Mouse (Mus musculus): ENCODE results near the gene Nr2c2.

Gene Nr2c2

DNA sequence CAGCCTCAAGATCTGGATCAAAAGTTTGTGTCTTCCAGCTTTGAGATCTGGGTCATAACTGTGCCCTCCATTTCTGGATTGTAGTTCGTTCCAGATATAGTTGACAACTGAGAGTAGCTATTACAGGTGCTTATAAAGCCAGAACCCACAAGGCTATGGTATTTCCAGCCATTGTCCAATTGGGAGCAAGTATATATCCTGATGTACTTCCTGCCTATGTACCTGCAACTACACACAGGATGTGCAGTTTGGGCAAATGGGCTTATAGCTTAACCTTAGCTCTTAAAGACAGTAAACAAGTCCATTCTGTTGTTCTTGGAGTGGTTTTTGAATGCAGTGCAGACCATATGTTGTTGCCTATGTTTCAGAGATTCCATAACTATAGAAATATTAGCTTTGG lies 40.3 kb downstream of the Nr2c2 start:
- no peak for DNase-seq

DNA sequence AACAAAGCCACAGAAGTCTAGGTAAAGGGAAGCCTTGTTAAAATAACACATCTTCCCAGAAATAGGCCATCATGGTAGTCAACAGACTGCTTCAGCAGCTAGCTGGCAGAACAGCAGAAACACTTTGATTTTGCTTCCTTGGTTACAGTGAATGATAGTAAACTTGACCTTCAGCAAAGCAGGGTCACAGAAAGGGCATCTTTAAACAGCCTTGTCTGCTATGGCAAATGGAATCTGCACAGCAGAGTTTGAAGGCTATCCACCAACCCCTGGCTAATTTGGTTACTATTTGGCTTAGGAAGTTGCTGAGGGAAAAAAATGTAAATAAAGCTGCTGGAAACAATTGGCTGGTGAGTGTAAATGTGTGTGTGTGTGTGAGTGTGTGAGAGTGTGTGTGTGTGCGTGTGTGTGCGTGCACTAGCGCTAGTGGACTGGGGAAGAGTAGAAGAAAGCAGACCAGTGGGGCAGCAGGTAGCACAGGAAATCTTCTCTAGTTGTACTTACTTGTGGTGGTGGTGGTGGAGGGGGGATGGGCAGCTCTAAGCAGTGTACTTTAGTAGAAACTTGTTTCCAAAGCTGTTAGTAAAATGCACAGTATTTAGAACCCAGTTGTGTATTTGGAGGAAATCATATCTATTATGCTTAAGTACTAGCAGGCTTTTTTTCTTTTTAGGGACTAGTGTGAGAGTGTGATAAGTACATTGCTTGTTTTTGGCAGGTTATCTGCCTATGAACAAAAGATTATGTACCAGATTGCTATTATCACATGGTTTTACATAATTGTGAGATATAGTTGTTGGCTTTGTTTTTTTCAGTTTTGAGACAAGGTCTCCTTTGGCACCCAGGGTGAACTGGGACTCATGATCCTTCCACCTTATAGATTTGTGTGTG lies 41.1 kb downstream of the Nr2c2 start:
- peak in 1 of 2 experiments; percentile 2 for DNase-seq

GRCm38 (mm10) chr6:92133617-92134016 lies 42.4 kb downstream of the Nr2c2 start:
- no peak for DNase-seq

DNA sequence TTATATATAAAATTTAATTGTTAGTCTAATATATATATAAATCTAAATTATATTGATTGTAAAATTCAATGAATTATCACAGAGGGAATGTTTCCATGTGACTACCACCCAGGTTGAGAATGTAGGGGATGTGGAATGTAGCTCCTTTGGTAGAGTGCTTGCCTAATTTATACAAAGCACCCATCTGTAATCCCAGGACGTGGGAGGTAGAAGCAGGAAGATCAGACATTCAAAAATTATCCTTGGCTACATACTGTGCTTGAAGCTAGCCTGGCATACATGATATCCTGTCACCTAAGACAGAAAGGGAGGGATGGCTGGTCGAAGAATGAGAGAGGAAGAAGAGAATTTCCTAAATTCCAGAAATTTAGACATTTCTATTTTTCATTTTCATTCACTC lies 45.2 kb downstream of the Nr2c2 start:
- DNase-seq, result no peak

DNA sequence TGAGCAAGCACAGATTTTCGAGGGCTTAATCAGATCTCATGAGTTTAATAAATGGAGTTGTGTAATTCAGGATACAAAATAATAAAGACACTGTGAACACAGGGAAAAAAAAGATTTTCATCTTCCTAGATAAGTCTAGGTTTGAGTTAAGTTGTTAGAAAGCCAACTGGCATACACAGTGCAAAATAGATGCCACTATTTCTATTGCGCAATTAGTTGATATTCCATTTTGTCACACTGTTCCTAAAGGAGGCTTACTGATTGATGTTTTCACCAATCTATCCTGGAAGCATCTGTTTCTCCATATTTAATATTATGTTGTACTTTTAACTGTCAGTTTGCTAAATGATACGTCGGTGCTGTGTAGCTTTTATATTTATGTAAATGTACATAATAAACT lies 54.7 kb downstream of the Nr2c2 start:
- no peak for DNase-seq

DNA sequence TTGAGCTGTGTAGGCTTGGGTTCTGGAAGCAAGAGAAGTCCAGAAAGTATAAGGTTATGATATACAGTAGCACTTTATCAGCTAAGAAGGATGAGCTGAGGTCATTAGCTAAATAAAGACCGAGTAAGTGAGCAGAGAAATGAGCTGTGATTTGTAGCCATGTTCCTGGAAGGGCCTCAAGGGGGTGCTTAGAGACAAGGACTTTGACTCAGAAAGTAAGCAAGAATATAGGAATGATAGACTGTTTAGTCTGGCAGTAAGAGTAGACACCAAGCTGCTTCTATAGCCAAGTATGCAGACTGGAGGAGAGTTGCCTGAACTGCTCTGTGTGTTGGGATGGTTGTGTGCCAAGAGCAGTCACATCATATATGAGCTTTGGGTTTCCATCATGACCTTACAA lies 62.6 kb downstream of the Nr2c2 start:
- DNase-seq, result no peak

GRCm38 (mm10) chr6:92158801-92159200 lies 67.6 kb downstream of the Nr2c2 start:
- DNase-seq, result no peak

DNA sequence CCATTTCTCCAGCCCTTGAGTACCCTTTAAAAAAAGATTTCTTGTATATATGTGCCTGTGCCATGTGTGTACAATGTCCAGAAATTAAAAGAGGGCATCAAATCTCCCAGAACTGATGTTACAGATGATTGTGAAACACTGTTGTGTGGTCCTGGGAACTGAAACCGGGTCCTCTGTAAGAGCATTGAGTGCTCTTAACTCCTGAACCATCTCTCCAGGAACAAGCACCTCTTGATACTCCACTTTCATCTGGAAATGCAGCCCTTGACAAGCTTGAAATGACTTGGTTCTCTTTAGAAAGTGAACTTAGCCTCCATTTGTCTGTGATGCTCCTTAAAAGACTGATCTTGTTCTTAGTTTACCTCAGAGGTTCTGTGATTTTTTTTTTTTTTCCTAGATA lies 71.5 kb downstream of the Nr2c2 start:
- DNase-seq, result peak in 1 of 2 experiments; percentile 33

DNA sequence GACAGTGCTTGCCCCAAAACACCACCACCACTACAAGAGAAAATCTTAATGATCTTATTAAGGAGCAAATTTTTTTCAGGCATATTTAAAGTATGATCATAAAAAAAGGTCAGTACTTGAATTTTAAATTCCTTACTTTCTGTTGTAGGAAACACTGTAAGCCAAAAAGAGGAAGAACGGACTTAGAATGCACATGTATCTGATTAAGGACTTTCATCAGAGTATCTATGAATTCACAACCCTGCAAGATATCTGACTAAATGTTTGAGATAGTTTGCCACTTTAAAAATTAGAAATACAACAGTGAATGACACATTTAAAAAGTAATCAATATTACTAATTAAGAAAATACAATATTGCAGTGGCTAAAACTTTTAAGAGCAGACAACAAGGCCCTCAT lies 85.3 kb downstream of the Nr2c2 start:
- no peak for DNase-seq

- peak; percentile 62 to 66 for DNase-seq
Measured at GRCm38 (mm10) chr6:92183621-92184131, 92.5 kb downstream of the Nr2c2 start, which contains the start of gene Mrps25. Gene Mrps25 (minus strand): TSS chr6:92184033.

- no peak for DNase-seq
Measured at GRCm38 (mm10) chr6:92184178-92184577, 93.0 kb downstream of the Nr2c2 start.

GRCm38 (mm10) chr6:92199414-92199813 lies 108.2 kb downstream of the Nr2c2 start:
- peak in 1 of 2 experiments; percentile 4 for DNase-seq

- no peak for DNase-seq
Measured at GRCm38 (mm10) chr6:92214055-92214772, 123.0 kb downstream of the Nr2c2 start.

DNA sequence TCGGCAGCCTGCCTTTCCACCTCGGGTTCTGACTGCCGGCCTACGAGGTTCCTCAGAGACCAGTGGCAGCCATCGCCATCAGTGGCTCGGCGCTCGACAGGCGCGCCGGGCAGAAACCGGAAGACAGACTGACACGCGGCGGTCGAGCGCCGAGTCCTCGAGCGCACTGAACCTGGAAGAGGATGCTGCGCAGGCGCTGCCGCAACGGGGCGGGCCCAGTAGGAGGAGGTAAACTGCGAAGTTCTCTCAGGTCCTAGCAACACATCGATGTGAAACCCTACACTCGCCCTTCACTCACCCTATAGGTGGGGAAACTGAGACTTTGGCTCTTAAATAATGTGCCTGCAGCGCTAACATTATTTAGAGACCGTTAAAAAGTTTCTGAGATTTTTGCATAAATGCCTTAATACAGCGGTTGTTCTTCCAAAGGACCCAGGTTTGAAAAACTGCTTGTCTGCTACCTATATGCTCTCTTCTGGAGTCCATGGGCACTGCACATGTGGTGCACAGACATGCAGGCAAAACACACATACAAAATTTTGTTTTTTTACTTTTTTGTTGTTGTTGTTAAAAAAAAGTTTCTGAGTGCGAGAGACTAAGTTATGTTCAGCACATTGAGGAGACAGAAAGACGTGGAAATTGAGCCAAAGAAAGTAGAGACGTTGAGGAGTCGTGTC lies 123.7 kb downstream of the Nr2c2 start, which contains the start of gene Rbsn:
Gene Rbsn, minus strand, starts transcription at position 153 of the 677 bp plus-strand sequence.
- peak; percentile 92 to 94 for DNase-seq

DNA sequence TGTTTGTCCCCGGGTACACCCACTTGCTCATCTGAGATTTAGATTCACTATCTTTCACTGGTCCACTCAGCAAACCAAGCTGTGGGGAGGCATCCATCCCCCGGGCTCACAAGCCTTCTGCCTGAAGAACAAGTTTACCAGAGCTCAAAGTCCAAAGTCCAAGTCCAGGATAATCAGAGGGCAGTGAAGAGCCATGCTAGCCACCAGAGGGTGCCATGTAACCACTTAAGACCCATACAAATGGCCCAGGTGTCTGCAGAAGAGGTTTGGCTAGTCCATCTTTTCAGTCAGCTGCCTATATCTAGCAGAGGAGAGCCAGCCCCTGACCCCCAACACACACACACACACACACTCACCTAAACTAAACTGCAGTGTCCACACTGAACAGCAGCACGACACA lies 128.3 kb downstream of the Nr2c2 start:
- DNase-seq, result peak in 1 of 2 experiments; percentile 5

GRCm38 (mm10) chr6:92221604-92222003 lies 130.4 kb downstream of the Nr2c2 start:
- no peak for DNase-seq

DNA sequence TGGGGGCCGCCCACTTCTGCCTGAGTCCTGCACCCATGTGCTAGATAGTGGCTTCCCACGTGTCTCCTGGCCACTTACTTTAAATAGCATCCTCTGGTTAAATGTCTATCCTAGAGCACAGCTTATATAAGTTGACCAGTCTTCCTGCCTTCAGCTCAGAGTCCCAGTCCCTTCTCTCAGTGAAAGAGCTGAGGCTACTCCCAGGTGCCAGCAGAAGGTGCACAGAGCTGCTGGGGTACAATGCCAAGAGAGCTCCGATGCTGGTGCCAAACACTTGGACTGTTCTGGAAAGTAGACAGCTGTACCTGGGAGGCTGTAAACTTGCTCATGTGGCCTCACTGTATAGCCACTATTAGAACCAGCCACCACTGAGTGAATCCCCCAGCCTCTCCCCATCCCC lies 130.8 kb downstream of the Nr2c2 start:
- DNase-seq, result no peak

Data from lung, adult 18-20 months (tissue).